Mouse (Mus musculus) kidney, embryonic 16.5 days (tissue): Measurements from ENCODE around the gene Lrrc4c. TPM values are rescaled to one million over a fixed set of nuclear protein-coding genes. Genes with fewer than 3 reads are reported as not detected.

ENCODE experiments used
- ATAC-seq: fragments of 200-750 bp; cut with Nextera tagmentation; 2 replicates; pipeline ENCODE4 v1.8.0; 2017; ENCODE audit warnings: moderate TSS enrichment; ENCODE audit not compliant: low FRiP score, low TSS enrichment
- H3K27ac ChIP-seq: fragments of 300-500 bp; sonication (generic); 2 replicates; pipeline ENCODE4 v1.5.1; 2014; ENCODE audit warnings: low read length
- H3K27me3 ChIP-seq: fragments of 300-500 bp; sonication (generic); 2 replicates; pipeline ENCODE4 v1.6.1; 2014; ENCODE audit warnings: low read length, control low read depth, mixed read lengths; ENCODE audit not compliant: insufficient read depth
- H3K36me3 ChIP-seq: fragments of 300-500 bp; sonication (generic); 2 replicates; pipeline ENCODE4 v1.6.1; 2014; ENCODE audit warnings: low read length, control low read depth, mixed read lengths; ENCODE audit not compliant: insufficient read depth
- H3K4me1 ChIP-seq: fragments of 300-500 bp; sonication (generic); 2 replicates; pipeline ENCODE4 v1.6.1; 2014; ENCODE audit warnings: low read length, control low read depth, mixed read lengths; ENCODE audit not compliant: insufficient read depth
- H3K4me2 ChIP-seq: fragments of 300-500 bp; sonication (generic); replicated peaks from 2 replicates; pipeline ENCODE4 v1.6.1; 2014; ENCODE audit warnings: low read depth, low read length
- H3K4me3 ChIP-seq: fragments of 300-500 bp; sonication (generic); 2 replicates; pipeline ENCODE4 v1.5.1; 2014; ENCODE audit warnings: mild to moderate bottlenecking, low read length
- H3K9ac ChIP-seq: fragments of 300-500 bp; sonication (generic); replicated peaks from 2 replicates; pipeline ENCODE4 v1.6.1; 2014; ENCODE audit warnings: low read length
- H3K9me3 ChIP-seq: fragments of 300-500 bp; sonication (generic); 2 replicates; pipeline ENCODE4 v1.6.1; 2016; ENCODE audit warnings: low read length, control low read depth
- WGBS: fragments of 180-500 bp; shearing (Covaris S2); extraction: QIAGEN DNeasy Blood & Tissue Kit; methylation state at CpG from one replicate; pipeline ENCODE4 v1.1.7; 2014; 5-methylcytosine and 5-hydroxymethylcytosine counted together
- polyA plus RNA-seq: library from polyadenylated mRNA; unstranded; fragments of >200 nt; fragmentation: Nextera tagmentation; extraction: Ambion mirVana; gene quantifications from 2 replicates; pipeline ENCODE4 v1.2.1, GENCODE M21; 2015

The Lrrc4c gene
- polyA plus RNA-seq, 1 experiment from 2014 or later, result 0.69 TPM

- 74% methylated on average over 3 of the region's 3 CpGs for WGBS
- no peak overlapping the region for H3K9ac ChIP-seq
Observed at GRCm38 (mm10) chr2:97124246-97124645, 806.3 kb downstream of the Lrrc4c start.

DNA sequence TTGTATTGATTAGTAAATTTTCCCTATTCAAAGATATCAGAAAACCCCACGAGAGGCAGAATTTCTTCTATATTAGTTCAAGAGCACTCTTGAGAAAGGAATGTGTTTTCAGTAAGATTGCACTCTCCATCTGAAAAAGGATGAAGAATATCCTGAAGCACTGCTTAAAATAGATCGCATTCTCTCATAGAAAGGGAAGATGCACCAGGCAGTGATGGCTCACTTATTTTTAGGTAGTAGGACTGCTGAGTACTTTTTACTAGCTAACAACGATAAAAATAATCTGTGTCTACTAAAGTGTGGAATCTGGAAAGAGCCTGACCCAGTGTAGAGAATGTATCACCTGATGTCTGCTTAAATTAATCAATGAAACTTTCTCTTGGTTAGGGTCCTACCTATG is 820.5 kb downstream of the Lrrc4c start:
- H3K9me3 ChIP-seq, result no peaks in the 10 kb centered on the region
- H3K9ac ChIP-seq, result no peak overlapping the region
- H3K36me3 ChIP-seq, result no peaks in the 10 kb centered on the region
- no peak overlapping the region for H3K27ac ChIP-seq
- H3K4me2 ChIP-seq, result no peak overlapping the region
- ATAC-seq, result no peak
- H3K4me3 ChIP-seq, result no peak overlapping the region
- WGBS, result 86% methylated on average over 3 of the region's 3 CpGs
- H3K4me1 ChIP-seq, result no peaks in the 10 kb centered on the region
- H3K27me3 ChIP-seq, result no peaks in the 10 kb centered on the region

More at GRCm38 (mm10) chr2:97124246-97124645, 806.3 kb downstream of the Lrrc4c start:
- Histone ChIP-seq H3K9me3 (no peaks in the 10 kb centered on the region), H3K4me3 (no peak overlapping the region), H3K27me3 (no peaks in the 10 kb centered on the region), H3K4me2 (no peak overlapping the region), H3K4me1 (no peaks in the 10 kb centered on the region), H3K27ac (no peak overlapping the region), H3K36me3 (no peaks in the 10 kb centered on the region)
- no peak for ATAC-seq

- Histone ChIP-seq H3K9me3 (no peaks in the 10 kb centered on the region), H3K27me3 (no peaks in the 10 kb centered on the region), H3K4me3 (no peak overlapping the region), H3K4me1 (no peaks in the 10 kb centered on the region), H3K9ac (no peak overlapping the region), H3K36me3 (no peaks in the 10 kb centered on the region), H3K27ac (no peak overlapping the region), H3K4me2 (no peak overlapping the region)
- 92% methylated on average over 3 of the region's 3 CpGs for WGBS
- no peak for ATAC-seq
Observed at GRCm38 (mm10) chr2:97151626-97152194, 833.7 kb downstream of the Lrrc4c start.

- WGBS, result 58% methylated on average over 2 of the region's 2 CpGs
- Histone ChIP-seq H3K4me2 (no peak overlapping the region), H3K36me3 (no peaks in the 10 kb centered on the region), H3K4me3 (no peak overlapping the region), H3K27me3 (no peaks in the 10 kb centered on the region), H3K27ac (no peak overlapping the region), H3K9me3 (no peaks in the 10 kb centered on the region), H3K4me1 (no peaks in the 10 kb centered on the region), H3K9ac (no peak overlapping the region)
- ATAC-seq, result no peak
Observed at GRCm38 (mm10) chr2:97165745-97166144, 847.8 kb downstream of the Lrrc4c start.

DNA sequence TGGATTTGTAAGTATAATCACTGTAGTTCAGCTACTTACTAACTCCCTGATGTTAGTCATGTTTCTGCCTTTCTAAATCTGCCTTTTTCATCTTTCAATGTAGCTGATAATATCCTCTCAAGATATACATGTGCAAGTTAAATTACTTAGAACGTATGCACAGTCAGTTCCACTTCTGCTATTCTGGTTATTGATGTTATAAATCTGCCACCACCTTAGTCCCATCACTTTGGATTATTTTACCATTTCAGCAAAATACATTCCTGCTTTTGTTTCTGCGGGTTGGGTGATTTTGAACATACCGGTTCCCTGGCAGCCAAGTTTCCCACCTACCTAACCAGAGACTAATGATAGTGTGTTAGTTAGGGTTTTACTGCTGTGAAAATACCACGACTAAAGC is 860.4 kb downstream of the Lrrc4c start:
- no peaks in the 10 kb centered on the region for H3K4me1 ChIP-seq
- no peak overlapping the region for H3K4me3 ChIP-seq
- no peak overlapping the region for H3K4me2 ChIP-seq
- no peaks in the 10 kb centered on the region for H3K36me3 ChIP-seq
- ATAC-seq, result no peak
- H3K9me3 ChIP-seq, result no peaks in the 10 kb centered on the region
- H3K27me3 ChIP-seq, result no peaks in the 10 kb centered on the region
- H3K9ac ChIP-seq, result no peak overlapping the region
- WGBS, result 53% methylated on average over 4 of the region's 4 CpGs
- no peak overlapping the region for H3K27ac ChIP-seq

- Histone ChIP-seq H3K4me1 (no peaks in the 10 kb centered on the region), H3K4me2 (no peak overlapping the region), H3K4me3 (no peak overlapping the region), H3K27ac (no peak overlapping the region), H3K9me3 (no peaks in the 10 kb centered on the region), H3K27me3 (no peaks in the 10 kb centered on the region), H3K36me3 (no peaks in the 10 kb centered on the region), H3K9ac (no peak overlapping the region)
- 85% methylated on average over 4 of the region's 4 CpGs for WGBS
- ATAC-seq, result no peak
Observed at GRCm38 (mm10) chr2:97196968-97197606, 879.1 kb downstream of the Lrrc4c start.

DNA sequence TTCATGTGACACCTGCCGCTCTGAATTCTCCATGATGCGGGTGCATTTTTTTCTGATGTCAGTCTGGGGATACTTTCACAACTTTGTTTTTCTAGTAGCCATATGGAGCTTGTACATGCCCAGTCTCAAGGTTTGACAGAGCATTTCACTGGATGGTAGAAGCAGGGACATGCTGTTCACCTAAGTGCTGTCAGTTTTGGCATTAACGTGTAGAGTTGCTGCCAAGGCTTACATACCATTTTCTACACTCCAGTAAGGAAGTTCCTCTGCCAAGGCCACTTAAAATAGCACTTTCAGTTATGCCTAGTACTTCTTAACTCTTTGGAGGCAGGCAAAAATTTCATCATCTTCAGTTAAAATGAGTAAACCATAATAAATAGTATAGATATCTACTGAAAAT is 915.0 kb downstream of the Lrrc4c start:
- Histone ChIP-seq H3K27me3 (no peaks in the 10 kb centered on the region), H3K4me3 (no peak overlapping the region), H3K9ac (no peak overlapping the region), H3K36me3 (no peaks in the 10 kb centered on the region), H3K4me2 (no peak overlapping the region), H3K4me1 (no peaks in the 10 kb centered on the region), H3K27ac (no peak overlapping the region), H3K9me3 (no peaks in the 10 kb centered on the region)
- no peak for ATAC-seq
- WGBS, result 84% methylated on average over 3 of the region's 3 CpGs

GRCm38 (mm10) chr2:97234074-97234473 is 916.1 kb downstream of the Lrrc4c start:
- whole genome bisulfite sequencing, result 51% methylated on average over 1 of the region's 1 CpGs
- Histone ChIP-seq H3K4me1 (no peaks in the 10 kb centered on the region), H3K9ac (no peak overlapping the region), H3K27me3 (no peaks in the 10 kb centered on the region), H3K27ac (no peak overlapping the region), H3K9me3 (no peaks in the 10 kb centered on the region), H3K4me3 (no peak overlapping the region), H3K36me3 (no peaks in the 10 kb centered on the region), H3K4me2 (no peak overlapping the region)
- no peak for ATAC-seq

DNA sequence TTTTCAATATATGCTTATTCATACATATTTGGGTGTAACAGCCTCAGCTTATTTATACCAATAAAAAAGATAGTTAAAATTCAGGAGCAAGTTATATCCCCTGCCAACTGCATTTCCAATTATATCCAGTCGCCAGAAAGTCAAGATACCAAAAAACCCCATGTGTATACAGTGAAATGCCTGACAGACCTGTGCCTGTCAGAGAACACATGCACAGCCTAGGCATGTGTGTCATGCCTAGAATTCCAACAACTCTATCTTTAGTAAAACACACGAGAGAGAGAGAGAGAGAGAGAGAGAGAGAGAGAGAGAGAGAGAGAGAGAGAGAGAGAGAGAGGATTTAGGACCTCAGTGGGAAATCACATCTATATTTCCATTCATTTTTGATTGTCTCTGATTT is 956.7 kb downstream of the Lrrc4c start:
- H3K9me3 ChIP-seq, result no peaks in the 10 kb centered on the region
- 59% methylated on average over 2 of the region's 2 CpGs for WGBS
- no peaks in the 10 kb centered on the region for H3K4me1 ChIP-seq
- H3K27me3 ChIP-seq, result no peaks in the 10 kb centered on the region
- ATAC-seq, result no peak
- no peak overlapping the region for H3K4me3 ChIP-seq
- no peak overlapping the region for H3K9ac ChIP-seq
- H3K4me2 ChIP-seq, result no peak overlapping the region
- H3K27ac ChIP-seq, result no peak overlapping the region
- H3K36me3 ChIP-seq, result no peaks in the 10 kb centered on the region

DNA sequence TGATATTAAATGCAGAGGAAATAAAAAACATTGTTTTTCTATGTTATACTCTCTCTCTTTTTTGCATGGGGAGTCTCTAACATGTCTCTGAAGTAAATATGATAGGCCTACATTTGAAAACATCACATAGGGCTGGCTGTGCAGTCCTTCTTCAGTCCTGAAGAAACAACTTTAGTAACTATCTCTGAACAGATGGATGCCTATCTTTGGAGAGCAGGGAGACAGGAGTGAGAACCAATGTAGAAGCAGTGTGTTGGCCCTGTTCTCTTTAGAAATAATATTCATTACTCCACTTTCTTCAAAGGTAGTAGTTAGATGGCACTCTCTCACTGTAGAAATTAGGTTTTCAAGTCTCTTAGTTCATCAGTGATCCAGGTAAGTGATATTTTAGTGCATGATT is 967.0 kb downstream of the Lrrc4c start:
- Histone ChIP-seq H3K9ac (no peak overlapping the region), H3K4me2 (no peak overlapping the region), H3K36me3 (no peaks in the 10 kb centered on the region), H3K27me3 (no peaks in the 10 kb centered on the region), H3K9me3 (no peaks in the 10 kb centered on the region), H3K4me1 (no peaks in the 10 kb centered on the region), H3K27ac (no peak overlapping the region), H3K4me3 (no peak overlapping the region)
- ATAC-seq, result no peak
